Mouse (Mus musculus) cerebellum, adult 9-10 months (tissue): Measurements from ENCODE around the gene Hipk2.

Experiments
- DNase-seq: peaks from one replicate; pipeline ENCODE4 v3.0.0; 2022

Hipk2 gene

DNA sequence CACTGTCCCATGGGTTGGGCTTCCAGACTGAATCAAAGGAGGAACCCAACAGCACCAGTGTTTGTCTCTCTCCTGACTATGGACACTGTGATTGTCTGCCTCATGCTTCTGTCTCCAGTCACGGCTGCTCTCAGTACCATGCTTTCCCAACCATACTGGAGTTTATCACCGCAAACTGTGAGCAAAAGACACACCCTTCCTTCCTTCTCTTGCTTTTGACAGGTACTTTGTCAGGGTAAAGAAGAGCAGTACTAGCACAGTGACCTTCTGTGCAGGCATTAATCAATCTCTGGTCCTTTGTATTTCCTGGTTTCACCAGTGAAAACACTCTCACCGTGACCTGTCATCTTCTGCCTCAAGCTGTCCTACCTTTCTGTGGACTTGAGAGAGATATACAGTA, 25.7 kb upstream of the Hipk2 start:
- DNase-seq: no peak

DNA sequence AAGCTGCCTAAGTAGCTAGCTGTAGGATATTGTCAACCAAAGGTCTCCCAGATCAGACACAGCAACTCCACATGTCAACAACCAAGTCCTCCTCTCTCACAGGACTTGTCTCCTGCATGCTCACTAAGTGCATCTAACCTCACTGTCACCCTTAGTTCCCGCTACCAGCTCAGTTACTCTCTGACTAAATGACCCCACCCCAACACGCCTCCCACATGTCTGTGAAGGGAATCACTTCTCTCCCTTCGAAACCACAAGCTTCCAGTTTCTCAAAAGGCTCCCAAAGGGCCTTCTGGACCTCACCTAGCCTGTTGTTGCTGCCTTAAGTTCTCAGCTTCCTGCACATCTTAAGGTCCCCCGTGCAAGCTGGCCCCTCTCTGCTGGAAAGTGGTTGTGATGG, 25.2 kb upstream of the Hipk2 start:
- DNase-seq: no peak

DNA sequence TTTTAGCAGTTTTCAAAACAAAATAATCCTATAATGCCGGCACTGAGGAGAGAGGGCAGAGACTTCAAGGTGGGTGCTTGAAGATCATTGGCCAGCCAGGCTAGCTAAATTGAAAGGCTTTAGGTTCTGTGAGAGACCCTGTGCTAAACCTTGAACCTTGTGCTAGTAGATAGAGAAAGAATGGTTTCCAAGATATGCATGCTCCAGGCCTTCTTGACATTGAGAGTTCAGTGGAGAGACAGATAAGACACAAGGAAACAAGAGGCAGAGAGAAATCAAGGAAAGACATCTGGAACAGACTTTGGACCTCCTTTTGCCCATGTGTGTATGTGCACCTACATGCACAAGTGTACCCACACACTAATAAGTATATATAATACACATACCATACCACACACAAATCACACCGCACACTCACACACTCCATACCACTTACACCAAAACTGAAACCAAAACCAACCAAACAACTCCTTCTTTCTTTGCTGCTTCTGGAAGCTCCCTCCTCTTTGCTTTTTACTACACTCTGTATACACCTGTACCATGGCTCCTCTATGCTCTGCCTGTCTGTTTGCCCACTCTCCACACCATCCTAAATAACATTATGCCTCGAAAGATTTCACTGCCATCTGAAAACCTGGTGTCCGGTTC, 24.6 kb upstream of the Hipk2 start:
- DNase-seq: no peak

DNA sequence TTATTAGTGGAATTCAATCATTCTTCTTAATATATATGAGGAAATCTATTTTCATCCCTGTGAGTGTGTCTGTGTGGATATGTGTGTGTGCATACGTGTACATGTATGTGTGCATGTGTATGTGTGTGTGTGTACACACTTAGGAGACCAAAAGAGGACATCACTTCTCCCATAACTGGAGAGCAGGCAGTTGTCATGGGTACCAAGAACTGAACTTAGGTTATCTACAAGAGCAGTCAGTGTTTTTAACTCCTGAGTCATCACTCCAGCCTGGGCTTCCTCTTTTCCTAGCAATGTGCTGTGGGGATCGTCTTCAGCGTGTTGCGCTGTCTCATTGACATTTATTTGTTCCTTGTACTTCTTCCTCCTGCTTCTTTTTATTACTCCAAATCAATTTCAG, 24.1 kb upstream of the Hipk2 start:
- DNase-seq: no peak

DNA sequence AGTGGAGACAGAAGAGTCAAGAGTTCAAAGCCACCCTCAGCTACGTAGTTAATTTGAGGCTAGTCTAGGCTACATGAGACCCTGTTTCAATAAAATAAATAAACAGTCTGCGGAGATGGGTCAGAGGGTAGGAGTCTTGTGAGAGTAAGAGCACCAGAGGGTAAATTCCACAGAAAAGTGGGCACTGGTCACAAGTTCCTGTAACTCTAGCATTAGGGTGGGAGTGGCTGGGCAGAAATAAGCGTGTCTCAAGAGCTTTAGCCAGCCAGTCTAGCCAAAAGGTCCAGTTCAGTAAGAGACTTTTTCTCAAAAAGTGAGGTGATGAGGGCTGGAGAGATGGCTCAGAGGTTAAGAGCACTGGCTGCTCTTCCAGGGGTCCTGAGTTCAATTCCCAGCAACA, 17.6 kb upstream of the Hipk2 start:
- DNase-seq: no peak

DNA sequence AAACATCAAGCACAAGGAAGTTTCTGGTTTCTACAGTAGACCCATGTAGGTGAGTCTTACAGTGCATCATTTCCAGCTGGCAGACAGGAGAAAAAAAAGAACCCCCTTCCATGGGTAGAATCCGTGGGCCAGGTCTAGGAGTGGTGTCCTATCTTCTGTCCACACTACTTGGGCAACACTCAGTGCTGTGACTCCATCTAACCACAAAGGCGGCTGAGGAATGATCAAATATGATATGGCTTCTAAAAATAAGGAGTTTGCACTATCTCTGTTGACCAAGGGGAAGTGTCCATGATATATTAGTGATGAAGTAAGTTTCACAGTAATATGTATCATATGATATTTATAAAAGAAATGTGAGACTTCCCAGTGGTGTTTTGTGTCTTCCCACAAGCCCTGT, 16.1 kb upstream of the Hipk2 start:
- DNase-seq: no peak

DNA sequence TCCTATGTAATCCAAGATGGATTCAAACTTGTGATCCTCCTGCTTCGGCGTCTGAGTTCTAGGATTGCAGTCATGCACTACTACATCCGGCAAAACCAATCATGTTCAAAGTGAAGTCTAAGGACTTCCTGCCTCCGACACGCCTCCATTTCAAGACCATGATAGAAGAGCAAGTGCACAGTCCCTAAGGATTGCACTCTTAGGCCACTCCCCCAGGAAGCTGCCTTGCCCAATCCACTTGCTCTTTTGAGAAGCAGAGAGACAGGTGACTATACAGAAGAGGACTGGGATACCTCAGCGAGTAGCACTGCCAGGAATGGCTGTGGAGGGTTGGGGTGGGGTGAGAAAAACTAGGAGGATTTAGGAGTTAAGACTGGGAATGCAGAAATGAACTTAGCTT, 13.2 kb upstream of the Hipk2 start:
- DNase-seq: no peak

DNA sequence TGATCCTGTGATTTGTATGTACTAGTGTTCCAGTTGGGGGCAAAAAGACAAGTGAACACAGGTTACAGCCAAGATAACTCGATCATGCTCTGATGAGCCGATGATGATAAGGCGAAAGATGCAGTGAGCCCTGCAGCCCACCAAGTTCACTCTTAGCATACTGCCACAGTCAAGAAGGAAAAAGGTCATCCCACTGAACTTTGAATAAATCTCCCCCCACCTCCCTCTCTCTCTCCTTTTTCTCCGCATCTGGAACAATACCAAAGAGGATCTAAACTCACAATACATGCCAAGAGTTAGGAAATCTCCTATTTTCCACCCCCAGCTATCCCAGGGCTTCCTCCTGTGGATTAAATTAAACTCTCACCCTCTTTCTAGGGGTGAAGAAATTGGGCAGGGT, 11.5 kb upstream of the Hipk2 start:
- no peak for DNase-seq

DNA sequence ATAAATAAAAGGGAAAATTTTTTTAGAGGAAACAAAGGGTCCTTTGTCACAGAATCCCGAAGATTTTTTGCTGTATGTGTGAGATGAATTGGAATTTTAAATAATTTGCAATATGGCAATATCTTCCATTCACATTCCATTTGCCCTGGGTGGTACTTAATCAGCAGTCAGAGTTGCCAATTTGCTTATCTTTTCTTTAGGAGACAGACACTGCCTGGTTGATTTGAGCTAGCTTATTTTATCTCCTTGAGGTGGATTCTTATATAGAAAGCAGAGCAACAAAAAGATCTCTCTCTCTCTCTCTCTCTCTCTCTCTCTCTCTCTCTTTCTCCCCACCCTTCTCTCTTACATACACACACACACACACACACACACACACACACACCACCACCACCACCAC, 9.2 kb upstream of the Hipk2 start:
- no peak for DNase-seq

DNA sequence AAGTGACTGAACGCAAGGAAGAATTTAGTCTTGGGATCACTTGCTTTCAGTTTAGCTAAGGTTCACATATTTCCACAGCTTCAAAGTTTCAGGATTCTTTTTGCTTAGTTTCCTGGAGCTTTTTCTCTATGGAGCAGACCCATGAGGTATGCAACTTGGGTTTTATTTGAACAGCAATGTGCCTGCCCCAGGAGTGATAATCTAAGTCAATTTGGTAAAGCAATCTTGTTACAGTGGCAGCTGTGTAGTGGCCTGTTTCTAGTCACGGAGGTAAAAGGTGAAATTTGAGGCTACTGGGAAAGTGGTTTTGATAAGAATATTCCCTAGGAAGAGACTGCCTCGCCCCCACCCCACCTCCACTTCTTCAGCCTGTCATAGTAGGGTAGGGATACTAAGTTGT, 8.5 kb upstream of the Hipk2 start:
- no peak for DNase-seq

DNA sequence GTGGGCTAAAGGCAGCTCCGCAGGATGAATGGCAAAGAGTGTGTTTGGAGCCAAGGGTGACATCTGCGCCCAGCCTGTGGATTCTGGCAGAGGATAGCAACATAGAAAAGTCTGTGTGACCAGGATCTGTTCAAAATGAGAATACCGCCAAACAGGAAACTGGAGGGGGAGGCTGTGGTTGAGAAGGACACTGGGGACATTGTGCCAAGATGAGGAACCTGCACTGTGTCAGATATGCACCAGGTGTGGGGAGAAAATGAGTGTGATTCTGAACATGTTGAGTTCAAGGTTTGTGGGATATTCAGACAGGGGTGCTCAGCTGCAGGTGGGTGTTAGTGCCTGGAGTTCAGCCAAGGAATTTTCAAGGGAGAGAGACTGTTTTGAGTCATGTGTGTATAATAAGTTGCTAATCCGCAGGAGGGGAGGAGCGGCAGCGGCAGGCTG, 6.8 kb upstream of the Hipk2 start:
- peak; percentile 61 for DNase-seq

DNA sequence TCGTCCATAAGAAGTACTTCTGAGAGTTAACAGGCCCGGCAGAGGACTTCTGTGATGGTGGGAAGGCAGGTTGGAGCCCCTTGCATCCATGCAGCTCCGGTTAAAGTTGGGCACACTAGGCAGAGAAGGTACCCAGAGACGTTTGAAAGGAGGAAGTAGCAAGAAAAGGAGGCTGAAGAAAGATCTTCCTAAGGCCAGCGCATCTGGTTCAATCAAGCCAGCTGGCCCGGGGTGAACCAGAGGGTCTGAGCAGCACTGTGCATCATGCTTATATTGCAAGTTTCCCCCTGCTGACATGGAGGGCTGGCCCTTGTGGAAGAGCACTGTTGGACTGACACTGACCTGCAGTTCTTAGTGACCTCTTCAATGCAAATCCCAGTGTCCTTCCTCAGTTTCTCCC, 6.0 kb upstream of the Hipk2 start:
- DNase-seq: no peak

DNA sequence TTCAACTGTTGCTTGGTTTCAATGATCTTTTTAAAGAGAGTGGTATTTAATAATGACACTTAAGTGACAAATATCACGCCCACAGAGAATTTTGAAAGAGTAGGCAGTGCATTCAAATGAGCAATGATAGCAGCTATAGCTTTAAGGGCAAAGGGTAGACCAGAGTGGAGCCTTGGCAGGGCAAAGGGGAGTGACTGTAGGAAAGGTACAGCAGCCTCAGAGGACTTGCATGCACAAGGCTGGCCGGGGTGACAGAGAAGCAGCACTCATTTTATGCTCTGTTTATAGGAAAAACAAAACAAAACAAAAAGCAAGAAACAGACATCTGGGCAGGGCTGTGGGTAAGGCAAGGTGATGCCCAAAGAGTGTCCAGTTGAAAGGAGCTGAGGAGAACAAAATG, 5.5 kb upstream of the Hipk2 start:
- DNase-seq: no peak

DNA sequence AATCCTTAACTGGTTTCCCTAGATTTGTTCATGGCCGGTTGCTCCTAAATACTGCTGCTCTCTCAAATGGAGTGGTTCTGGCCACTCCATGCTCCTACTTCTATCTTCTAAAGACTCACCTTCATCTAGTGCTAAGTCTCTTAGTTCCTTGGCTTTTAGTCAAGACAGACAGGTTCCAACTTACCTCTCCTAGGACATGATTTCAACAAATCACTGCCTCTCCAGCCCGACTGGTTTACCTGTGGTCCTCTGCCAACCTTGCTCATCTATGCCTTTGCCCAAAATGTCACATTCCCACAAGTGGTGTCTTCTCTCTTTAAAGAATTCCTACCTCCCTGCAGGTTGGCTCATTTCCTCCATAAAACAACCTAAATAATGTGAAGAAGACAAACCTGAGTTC, 1.7 kb upstream of the Hipk2 start:
- no peak for DNase-seq

DNA sequence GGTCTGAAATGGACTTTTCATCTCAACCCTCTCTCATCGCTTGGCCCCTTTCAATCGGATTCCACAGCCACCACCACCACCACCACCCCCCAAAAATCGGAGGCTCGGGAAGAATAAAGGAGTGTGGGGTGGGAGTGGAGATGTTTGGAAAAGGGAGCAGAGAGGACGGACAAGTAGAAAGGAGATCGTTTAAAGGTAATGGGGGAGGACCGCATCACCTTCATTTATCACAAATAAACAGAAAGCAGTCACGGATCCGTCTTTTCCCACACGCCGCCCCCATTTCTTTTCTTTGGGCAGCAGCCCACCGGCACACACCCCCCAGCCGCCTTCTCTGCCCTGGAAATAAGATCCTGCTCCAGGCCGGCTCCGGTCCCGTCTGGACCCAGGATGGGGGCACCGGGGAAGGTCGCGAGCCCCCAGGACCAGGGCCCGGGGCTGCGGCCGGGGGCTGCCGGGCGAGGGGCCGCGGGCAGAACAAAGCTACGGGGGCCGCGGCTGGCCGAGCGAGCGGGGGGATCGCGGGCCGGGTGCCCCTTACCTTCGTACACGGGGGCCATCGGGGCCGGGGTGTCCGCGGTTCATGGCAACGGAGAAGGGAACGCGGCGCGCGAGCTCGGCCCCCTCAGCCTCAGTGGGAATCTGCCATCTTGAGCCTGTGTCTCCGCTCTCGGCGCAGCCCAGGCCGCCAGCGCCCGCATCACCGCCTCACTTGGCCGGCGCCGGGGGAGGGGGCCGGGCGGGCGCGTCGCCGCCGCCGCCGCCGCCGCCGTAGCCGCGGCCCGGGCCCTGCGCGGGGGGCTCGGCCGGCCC, 501 bp downstream of the Hipk2 start, which contains the start of gene Tbxas1:
Gene Tbxas1, plus strand, starts transcription at position 147 of the 813 bp plus-strand sequence.
- peak; percentile 53 for DNase-seq

DNA sequence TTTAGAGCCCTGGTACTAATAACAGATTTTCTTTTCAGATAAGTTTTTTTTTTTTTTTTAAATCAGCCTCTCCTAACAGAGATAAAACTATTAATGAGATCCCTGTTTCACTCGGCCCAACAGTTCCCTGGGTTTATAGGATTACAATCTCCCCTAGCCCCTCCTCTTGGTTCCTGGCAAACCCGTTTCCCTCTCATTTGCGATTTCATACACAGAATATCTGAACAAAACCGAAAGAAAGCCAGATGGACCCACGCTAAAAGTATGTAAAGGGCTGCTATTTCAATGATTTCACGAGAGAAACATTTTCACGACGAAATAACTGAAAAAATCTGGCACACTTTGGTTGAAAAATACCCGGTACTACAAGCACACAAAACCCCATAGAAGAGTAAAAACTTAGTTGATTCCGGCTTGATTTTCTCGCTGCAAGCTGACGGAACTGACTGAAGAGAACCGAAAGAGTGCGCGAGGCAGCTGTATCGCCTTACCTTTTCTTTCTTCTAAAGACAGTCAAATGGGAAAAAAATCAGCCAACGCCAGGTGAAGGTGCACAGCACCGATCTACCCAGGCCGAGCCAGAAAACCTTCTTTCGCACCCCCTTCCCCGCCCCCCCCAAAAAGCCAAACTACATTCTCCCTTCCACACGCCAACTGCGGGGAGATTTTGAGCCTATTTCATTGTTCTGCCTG, 1.3 kb downstream of the Hipk2 start:
- no peak for DNase-seq

DNA sequence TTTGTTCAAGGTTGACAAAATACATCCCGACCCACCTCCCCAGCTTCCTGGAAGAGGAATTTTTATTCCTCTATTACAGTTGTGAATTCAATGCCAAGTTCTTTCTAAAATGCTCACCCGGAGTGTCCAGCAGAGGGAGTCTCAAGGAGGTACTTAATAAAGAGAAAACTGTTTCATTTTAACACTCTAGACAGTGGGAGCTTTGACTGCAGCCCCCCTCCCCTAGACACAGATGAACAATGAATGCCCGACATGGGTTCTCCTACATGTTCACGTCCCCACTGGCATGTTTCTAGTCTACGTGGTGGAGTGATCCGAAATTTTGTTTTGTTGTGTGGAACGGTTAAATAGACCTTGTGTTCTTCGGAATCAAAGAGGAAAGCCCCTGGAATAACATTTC, 1.9 kb downstream of the Hipk2 start:
- peak; percentile 73 for DNase-seq

DNA sequence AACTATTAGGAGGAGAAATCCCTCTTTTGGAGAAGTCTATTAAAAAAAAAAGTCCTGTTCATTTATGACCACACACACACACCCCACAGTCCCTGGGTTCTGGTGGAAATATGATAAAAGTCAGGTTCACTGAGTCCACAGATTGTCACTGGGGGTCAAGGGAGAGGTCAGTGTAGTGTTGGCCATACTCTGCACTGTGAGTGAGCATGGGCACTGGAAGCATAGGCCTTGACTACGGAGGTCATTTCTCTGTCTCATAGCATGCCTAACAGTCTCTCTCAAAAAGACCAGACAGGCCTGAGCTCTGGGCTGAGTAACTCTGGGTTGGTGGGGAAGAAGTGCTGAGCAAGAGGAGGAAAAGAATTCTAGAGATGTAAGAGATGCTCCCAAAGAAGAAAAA, 2.6 kb downstream of the Hipk2 start:
- no peak for DNase-seq

DNA sequence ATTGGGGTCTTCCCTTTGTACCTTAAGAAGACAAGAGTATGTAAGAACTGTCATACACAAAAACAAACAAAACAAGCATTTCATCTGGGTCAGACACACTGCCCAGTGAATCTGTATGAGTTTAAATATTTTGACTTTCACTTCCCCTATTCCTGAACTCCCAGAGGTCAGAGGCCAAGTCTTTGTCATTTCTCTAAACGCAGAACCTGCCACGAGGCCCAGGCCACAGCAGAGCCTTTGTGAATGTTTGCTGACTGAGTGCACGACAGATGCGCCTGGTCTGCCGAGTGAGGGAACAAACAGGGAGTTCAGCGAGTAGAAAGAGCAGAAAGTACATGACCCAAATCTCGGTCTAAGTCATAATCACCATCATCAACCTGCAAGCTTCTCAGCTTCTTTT, 4.9 kb downstream of the Hipk2 start:
- DNase-seq: no peak

DNA sequence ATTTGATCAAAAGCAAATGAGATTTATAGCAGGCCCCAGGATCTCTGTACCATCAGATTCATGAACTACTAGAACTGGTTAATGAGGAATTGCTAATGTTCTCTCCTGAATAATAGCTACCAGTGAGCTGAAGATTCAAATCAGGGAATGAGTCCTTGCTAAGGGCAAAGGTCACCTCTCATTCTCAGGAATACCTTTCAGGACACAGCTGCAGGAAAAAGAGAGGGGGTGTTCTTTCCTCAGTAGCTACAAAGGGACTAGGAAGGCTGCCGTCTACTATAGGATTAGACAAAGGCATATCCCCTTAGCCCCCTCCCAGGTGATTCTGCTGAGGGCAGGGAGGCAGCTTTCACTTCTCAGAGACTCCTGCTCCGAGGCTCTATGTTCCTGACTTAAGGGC, 5.9 kb downstream of the Hipk2 start:
- DNase-seq: no peak

DNA sequence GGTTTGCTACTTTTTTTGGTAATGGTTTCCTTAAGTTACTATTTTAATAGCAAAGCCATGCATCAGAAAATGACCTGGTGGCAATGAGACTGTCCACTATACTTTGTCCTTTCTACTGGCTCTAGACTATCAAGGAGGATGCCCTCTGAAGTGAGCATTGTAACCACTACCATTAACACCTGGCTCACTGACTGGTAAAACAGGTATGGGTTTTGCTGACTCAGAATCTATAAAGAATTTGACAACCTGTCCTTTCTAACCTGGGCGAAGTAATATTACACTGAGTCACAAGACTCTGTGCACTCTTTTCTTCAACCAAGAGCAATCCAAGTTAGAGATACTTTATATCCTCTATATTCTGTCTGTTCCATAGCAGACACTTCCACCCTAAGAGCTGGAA, 7.0 kb downstream of the Hipk2 start:
- no peak for DNase-seq

DNA sequence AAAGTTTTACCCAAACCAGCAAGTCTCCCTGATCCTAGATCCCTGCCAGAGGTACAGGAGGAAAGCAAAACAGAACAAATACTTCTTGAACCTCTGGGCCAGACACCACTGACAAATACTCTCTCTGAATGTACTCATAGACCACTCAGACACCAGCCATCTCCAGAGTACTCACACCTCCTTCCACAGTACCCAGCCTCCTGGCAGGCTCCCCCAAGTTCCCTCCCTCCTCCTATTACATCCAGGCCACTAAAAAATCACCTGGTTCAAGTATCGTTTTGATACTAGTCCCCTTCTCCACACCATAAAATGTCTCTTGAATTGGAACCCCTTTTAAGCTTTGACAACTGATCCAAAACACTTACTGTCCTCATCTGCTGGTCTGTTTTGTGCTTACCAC, 8.7 kb downstream of the Hipk2 start:
- no peak for DNase-seq

DNA sequence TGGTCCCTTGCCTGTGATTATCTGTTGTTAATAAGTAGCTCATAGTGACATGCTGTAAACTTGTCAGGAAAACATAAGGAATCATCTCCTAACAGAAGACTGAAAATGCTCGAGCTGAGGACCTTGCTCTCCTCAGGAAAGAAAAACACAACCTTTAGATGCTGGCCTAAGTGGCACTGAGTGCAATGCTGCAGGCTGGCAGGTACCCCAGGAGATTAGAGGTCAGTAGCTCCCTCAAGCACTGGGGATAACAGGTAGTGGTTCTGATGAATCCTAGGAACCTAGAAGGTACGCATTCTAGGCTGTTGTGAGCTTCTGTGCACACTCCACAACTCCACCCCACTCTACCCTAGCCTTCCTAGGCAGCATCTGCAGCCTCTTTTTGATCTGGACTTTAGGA, 9.2 kb downstream of the Hipk2 start:
- DNase-seq: no peak

DNA sequence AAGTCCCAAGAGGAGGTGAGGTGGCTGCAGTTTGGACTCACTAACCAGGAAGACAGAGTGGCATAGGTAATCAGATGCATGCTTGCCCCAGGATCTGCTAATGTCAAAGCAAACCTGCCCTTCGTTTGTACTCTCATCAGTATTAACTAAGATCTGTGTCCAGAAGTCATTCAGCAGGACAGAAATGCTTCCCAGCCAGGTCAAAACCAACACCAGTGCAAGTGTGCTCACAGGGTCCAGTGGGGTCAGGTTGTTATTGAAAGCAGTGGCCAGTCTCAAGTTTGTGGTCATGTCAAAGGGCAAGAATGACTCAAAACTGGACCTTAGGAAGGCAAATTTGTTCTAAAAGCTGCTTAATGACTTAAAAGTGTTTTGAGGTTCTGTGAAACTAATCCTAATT, 9.6 kb downstream of the Hipk2 start:
- no peak for DNase-seq
